In the genomic region with DNA sequence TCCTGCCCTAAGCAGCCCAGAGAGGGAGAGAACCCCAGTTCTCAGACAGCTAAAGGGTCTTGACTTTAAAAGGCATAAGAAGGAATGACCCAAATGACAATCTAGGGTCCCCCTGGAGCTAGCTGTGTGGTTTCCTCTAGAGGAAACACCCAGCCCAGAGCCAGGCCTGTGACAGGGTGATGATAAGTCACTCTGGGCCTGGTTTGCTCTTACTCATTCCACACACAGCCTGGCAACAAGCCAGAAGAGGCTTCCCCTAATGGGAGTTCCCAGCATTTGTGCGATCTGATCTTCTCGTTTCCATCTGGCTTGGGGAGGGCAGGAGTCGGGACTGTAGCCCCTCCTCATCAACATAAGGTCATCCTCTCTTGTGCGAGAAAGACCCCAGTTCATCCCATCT, we compare ENCODE assay signal across 8 mouse cellular contexts. TPM values are rescaled to one million over a fixed set of nuclear protein-coding genes. Genes with fewer than 3 reads are reported as not detected.
DNase-seq lines count a peak whose midpoint lies in the region; ATAC-seq and TF ChIP-seq lines count a peak whose summit lies in the region.

No protein-coding gene starts in this region.

- no peak for DNase-seq in embryonic facial prominence, embryonic 10.5 days (ENCODE audit: low spot score)
- peak; percentile 96 for DNase-seq in MEL (ENCODE audit: low read depth, low spot score)
- peak; percentile 77 for DNase-seq in gastrocnemius, adult 2 months
- DNase-seq in induced T-regulatory cell, adult 2 months (ENCODE audit: low read depth), result peak; percentile 87
- DNase-seq in lung, embryonic 14.5 days, result peak; percentile 95
- peak; percentile 54 to 80 for DNase-seq in urinary bladder, postnatal 4 days (ENCODE audit: low spot score in 2 of 2)
- DNase-seq in cerebellum, adult 9-11 months, result no peak

- H3K4me1 ChIP-seq in embryonic facial prominence, embryonic 13.5 days, result peaks cover 15% of the 10 kb centered on the region
- peaks cover 24% of the 10 kb centered on the region for H3K4me1 ChIP-seq in embryonic facial prominence, embryonic 10.5 days
- H3K4me1 ChIP-seq in MEL (ENCODE audit: control insufficient read depth in 1 of 2, insufficient read depth in 2 of 2, low read length in 2 of 2), result peaks cover 28 to 42% of the 10 kb centered on the region in 2 experiments
- H3K4me1 ChIP-seq in lung, embryonic 14.5 days (ENCODE audit: insufficient read depth), result peaks cover 24% of the 10 kb centered on the region

- no peak; a peak in 1 of 4 replicates for TF ChIP-seq POLR2A in MEL (IDR thresholded peaks at IDR 0.05; ENCODE audit: control insufficient read depth in 1 of 2, insufficient read depth in 1 of 2, low read depth in 1 of 2, low read length in 2 of 2, poor library complexity in 1 of 2)

- H3K27me3 ChIP-seq in embryonic facial prominence, embryonic 13.5 days, result no peaks in the 10 kb centered on the region
- H3K27me3 ChIP-seq in embryonic facial prominence, embryonic 10.5 days (replicated peaks; ENCODE audit: low read depth, poor library complexity, severe bottlenecking), result no peaks in the 10 kb centered on the region
- H3K27me3 ChIP-seq in MEL (ENCODE audit: control insufficient read depth in 1 of 2, insufficient read depth in 2 of 2, low read length in 2 of 2), result no peaks in the 10 kb centered on the region
- H3K27me3 ChIP-seq in lung, embryonic 14.5 days (ENCODE audit: insufficient read depth, low read length), result no peaks in the 10 kb centered on the region

- H3K9me3 ChIP-seq in embryonic facial prominence, embryonic 13.5 days, result no peaks in the 10 kb centered on the region
- no peaks in the 10 kb centered on the region for H3K9me3 ChIP-seq in embryonic facial prominence, embryonic 10.5 days
- no peaks in the 10 kb centered on the region for H3K9me3 ChIP-seq in MEL (replicated peaks; ENCODE audit: insufficient read depth, low read length)
- H3K9me3 ChIP-seq in lung, embryonic 14.5 days (ENCODE audit: low read depth, low read length), result no peaks in the 10 kb centered on the region

- peak overlapping the region; percentile 46 for H3K9ac ChIP-seq in embryonic facial prominence, embryonic 13.5 days
- peak overlapping the region; percentile 43 for H3K9ac ChIP-seq in MEL (ENCODE audit: control insufficient read depth, low read depth, low read length, poor library complexity, severe bottlenecking)
- no peak overlapping the region for H3K9ac ChIP-seq in lung, embryonic 14.5 days

- no peak for TF ChIP-seq CTCF in MEL (IDR thresholded peaks at IDR 0.05 in 2 of 3, conservative IDR thresholded peaks at IDR 0.05 in 1 of 3; ENCODE audit: control insufficient read depth in 1 of 3, insufficient read depth in 1 of 3, low read depth in 2 of 3, low read length in 3 of 3, poor library complexity in 1 of 3, severe bottlenecking in 1 of 3)
- TF ChIP-seq CTCF in gastrocnemius, adult 2 months (IDR thresholded peaks at IDR 0.05), result no peak
- TF ChIP-seq CTCF in lung, embryonic 14.5 days (IDR thresholded peaks at IDR 0.05; ENCODE audit: low read depth), result no peak

- no peak overlapping the region for H3K4me2 ChIP-seq in embryonic facial prominence, embryonic 13.5 days
- H3K4me2 ChIP-seq in lung, embryonic 14.5 days, result peak overlapping the region; percentile 5

- no peak for TF ChIP-seq RAD21 in MEL (IDR thresholded peaks at IDR 0.05; ENCODE audit: low read depth, low read length)

- intact Hi-C loops in gastrocnemius, adult 2 months (cut with DNase I), result no loop called here

- H3K36me3 ChIP-seq in embryonic facial prominence, embryonic 13.5 days, result peaks cover 52% of the 10 kb centered on the region
- H3K36me3 ChIP-seq in embryonic facial prominence, embryonic 10.5 days (replicated peaks), result peaks cover 65% of the 10 kb centered on the region
- H3K36me3 ChIP-seq in MEL (ENCODE audit: control insufficient read depth in 1 of 2, insufficient read depth in 2 of 2, low read length in 2 of 2), result peaks cover 0 to 41% of the 10 kb centered on the region in 2 experiments; a peak in 2 of 4 replicates
- H3K36me3 ChIP-seq in lung, embryonic 14.5 days (ENCODE audit: insufficient read depth), result peaks cover 33% of the 10 kb centered on the region

- no peak overlapping the region for H3K4me3 ChIP-seq in embryonic facial prominence, embryonic 13.5 days
- no peak overlapping the region for H3K4me3 ChIP-seq in embryonic facial prominence, embryonic 10.5 days
- peak overlapping the region in 1 of 2 experiments; percentile 21; a peak in 2 of 4 replicates for H3K4me3 ChIP-seq in MEL (ENCODE audit: control insufficient read depth in 1 of 2, insufficient read depth in 1 of 2, low read depth in 2 of 2, low read length in 2 of 2)
- H3K4me3 ChIP-seq in gastrocnemius, adult 2 months, result no peak overlapping the region
- no peak overlapping the region for H3K4me3 ChIP-seq in lung, embryonic 14.5 days (ENCODE audit: low read depth, low read length)

- TF ChIP-seq EP300 in MEL (IDR thresholded peaks at IDR 0.05; ENCODE audit: low read depth in 1 of 2, low read length in 2 of 2), result peak; percentile 92 to 93

- peak overlapping the region; percentile 33; the same call in 1 of the 2 replicates for H3K27ac ChIP-seq in embryonic facial prominence, embryonic 13.5 days
- H3K27ac ChIP-seq in embryonic facial prominence, embryonic 10.5 days (replicated peaks), result no peak overlapping the region
- peak overlapping the region; percentile 81 for H3K27ac ChIP-seq in MEL (ENCODE audit: control insufficient read depth, low read depth, low read length)
- H3K27ac ChIP-seq in gastrocnemius, adult 2 months, result peak overlapping the region; percentile 84
- peak overlapping the region; percentile 68; the same call in 1 of the 2 replicates for H3K27ac ChIP-seq in lung, embryonic 14.5 days (ENCODE audit: low read depth)

- no peak for ATAC-seq in embryonic facial prominence, embryonic 13.5 days (ENCODE audit: insufficient number of reproducible peaks, insufficient read depth, low FRiP score, low TSS enrichment, low read depth)
- ATAC-seq in lung, embryonic 14.5 days (ENCODE audit: insufficient read depth), result peak; percentile 62; the same call in 1 of the 2 replicates

- no peaks in the 10 kb centered on the region for H3K79me2 ChIP-seq in MEL (ENCODE audit: control insufficient read depth, insufficient read depth, low read length, poor library complexity)

- WGBS in embryonic facial prominence, embryonic 13.5 days, result 15% methylated on average over 4 of the region's 4 CpGs
- 43% methylated on average over 4 of the region's 4 CpGs for WGBS in embryonic facial prominence, embryonic 10.5 days
- WGBS in lung, embryonic 14.5 days, result 21% methylated on average over 4 of the region's 4 CpGs

TF ChIP-seq in MEL, 35 proteins besides CTCF, POLR2A, EP300 and RAD21 (continues in another document):
- TF ChIP-seq ZKSCAN1 (IDR thresholded peaks at IDR 0.05; ENCODE audit: low read depth, low read length) (no peak), ETS1 (IDR thresholded peaks at IDR 0.05; ENCODE audit: low read depth, low read length) (peak; percentile 98), E2F4 (IDR thresholded peaks at IDR 0.05; ENCODE audit: borderline replicate concordance, low read depth, low read length) (no peak), JUND (IDR thresholded peaks at IDR 0.05; ENCODE audit: low read depth, low read length) (0 out of 2 replicates have a peak, but pooled peaks have one; percentile 51), MEF2A (IDR thresholded peaks at IDR 0.05; ENCODE audit: extremely low read depth, insufficient replicate concordance, low read depth, low read length, poor library complexity, severe bottlenecking) (no peak), CHD1 (IDR thresholded peaks at IDR 0.05; ENCODE audit: low read depth, low read length) (no peak), ZMIZ1 (IDR thresholded peaks at IDR 0.05; ENCODE audit: low read depth, low read length) (no peak), ELF1 (IDR thresholded peaks at IDR 0.05; ENCODE audit: low read depth, low read length) (peak; percentile 11; the same call in 1 of the 2 replicates), MXI1 (IDR thresholded peaks at IDR 0.05; ENCODE audit: low read depth, low read length) (0 out of 2 replicates have a peak, but pooled peaks have one; percentile 24), TBP (IDR thresholded peaks at IDR 0.05; ENCODE audit: low read depth, low read length) (0 out of 2 replicates have a peak, but pooled peaks have one; percentile 14), MYB (IDR thresholded peaks at IDR 0.05; ENCODE audit: low read depth, low read length) (no peak), NELFE (IDR thresholded peaks at IDR 0.05; ENCODE audit: low read depth, low read length) (no peak), ZNF384 (IDR thresholded peaks at IDR 0.05; ENCODE audit: low read depth, low read length) (no peak), USF2 (IDR thresholded peaks at IDR 0.05; ENCODE audit: borderline replicate concordance in 1 of 2, insufficient read depth in 1 of 2, low read depth in 1 of 2, low read length in 2 of 2) (no peak), POLR2AphosphoS2 (IDR thresholded peaks at IDR 0.05; ENCODE audit: low read length) (no peak), MAX (IDR thresholded peaks at IDR 0.05; ENCODE audit: low read length) (no peak), MAZ (IDR thresholded peaks at IDR 0.05; ENCODE audit: low read depth, low read length) (peak; percentile 83), GABPA (IDR thresholded peaks at IDR 0.05; ENCODE audit: low read depth, low read length) (no peak), SMC3 (IDR thresholded peaks at IDR 0.05; ENCODE audit: low read depth, low read length) (no peak), MYC (IDR thresholded peaks at IDR 0.05; ENCODE audit: low read depth, low read length) (0 out of 2 replicates have a peak, but pooled peaks have one; percentile 29), NRF1 (IDR thresholded peaks at IDR 0.05; ENCODE audit: insufficient read depth, low read depth, low read length, poor library complexity, severe bottlenecking) (no peak), HCFC1 (IDR thresholded peaks at IDR 0.05; ENCODE audit: low read depth, low read length) (no peak), MAFK (IDR thresholded peaks at IDR 0.05; ENCODE audit: borderline replicate concordance, low read depth, low read length) (0 out of 2 replicates have a peak, but pooled peaks have one; percentile 8), SIN3A (IDR thresholded peaks at IDR 0.05; ENCODE audit: low read length) (peak; percentile 90), POLR2AphosphoS5 (IDR thresholded peaks at IDR 0.05; ENCODE audit: borderline replicate concordance, low read depth, low read length) (no peak)

RNA-seq across cellular contexts. Expression of gene Capn2, which starts 13.2 kb away (rescaled TPM):
- polyA plus RNA-seq in embryonic facial prominence, embryonic 13.5 days (2015; fragmentation: Nextera tagmentation; extraction: Ambion mirVana), result 125 and 128 TPM in 2 replicates
- 75.1 and 84.8 TPM in 2 replicates for polyA plus RNA-seq in embryonic facial prominence, embryonic 10.5 days (2016; fragmentation: Nextera tagmentation; extraction: Ambion mirVana)
- 10.6 and 13.6 TPM in 2 replicates for total RNA-seq in MEL (2012; rRNA removed)
- polyA plus RNA-seq in MEL (2012; ENCODE audit: insufficient read depth in 1 of 2, insufficient read length in 2 of 2, low read depth in 1 of 2, low replicate concordance in 2 of 2, missing spikeins in 1 of 2), result 10 to 100 TPM in 1 of 2 experiments, not detected in 1; 19.3 TPM
- total RNA-seq in gastrocnemius, adult 2 months (2021), result 10 to 100 TPM; 46.7 to 55.3 TPM
- 116 and 117 TPM in 2 replicates for polyA plus RNA-seq in lung, embryonic 14.5 days (2014; fragmentation: Nextera tagmentation; extraction: Ambion mirVana)

Comparison
In these comparisons a context has a peak if more than half of its experiments do, and no peak if none do; other contexts are left out.
1. DNase-seq: peak in MEL (single experiment), gastrocnemius, adult 2 months (single experiment), induced T-regulatory cell, adult 2 months (single experiment), lung, embryonic 14.5 days (single experiment) and urinary bladder, postnatal 4 days (2 of 2); none in embryonic facial prominence, embryonic 10.5 days (single experiment) and cerebellum, adult 9-11 months (single experiment).